Mouse (Mus musculus) naive thymus-derived CD4-positive, alpha-beta T cell, adult 2 months (primary cell): Measurements from ENCODE around the gene 6030445D17Rik.

Experiments
- DNase-seq: peaks from one replicate; pipeline ENCODE4 v3.0.0-alpha.2; 2011; ENCODE audit warnings: low read depth

6030445D17Rik gene

DNA sequence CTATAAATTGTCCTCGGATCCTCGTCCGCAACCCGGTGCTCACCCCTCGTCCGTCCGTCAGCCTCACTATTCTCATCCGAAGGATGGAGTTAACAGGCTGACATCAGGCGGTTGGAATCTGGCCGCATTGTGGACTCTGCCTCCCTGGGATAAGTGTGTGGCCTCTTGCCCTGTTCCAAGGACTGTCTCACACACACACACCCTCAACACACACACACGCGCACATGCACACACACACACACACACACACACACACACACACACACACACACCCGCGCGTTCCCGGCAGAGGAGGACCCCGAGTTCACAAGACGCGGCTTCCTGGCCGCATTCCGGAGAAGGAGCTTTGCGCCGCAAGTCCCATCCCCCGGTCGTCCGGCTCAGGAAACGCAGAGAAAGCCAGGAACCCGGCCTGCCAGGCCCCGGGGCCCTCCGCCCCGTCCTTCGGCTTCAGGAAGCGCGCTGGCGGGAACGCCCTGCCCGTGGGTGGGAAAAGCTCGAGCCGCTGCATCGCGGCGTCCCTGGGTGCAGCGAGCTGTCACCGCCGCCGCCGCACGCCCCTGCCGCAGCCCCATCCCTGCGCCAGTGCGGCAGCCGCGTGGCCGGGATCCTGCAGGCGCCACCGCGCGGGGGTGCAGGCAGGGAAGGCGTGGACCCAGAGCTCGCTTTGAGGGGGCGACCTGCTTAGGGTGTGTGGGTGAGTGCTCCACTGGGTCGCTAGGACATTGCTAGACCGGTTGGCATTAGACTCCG lies at the start of gene 6030445D17Rik:
Gene 6030445D17Rik (plus strand): TSS at position 165 of the 753 bp plus-strand sequence.
- peak; percentile 67 for DNase-seq

DNA sequence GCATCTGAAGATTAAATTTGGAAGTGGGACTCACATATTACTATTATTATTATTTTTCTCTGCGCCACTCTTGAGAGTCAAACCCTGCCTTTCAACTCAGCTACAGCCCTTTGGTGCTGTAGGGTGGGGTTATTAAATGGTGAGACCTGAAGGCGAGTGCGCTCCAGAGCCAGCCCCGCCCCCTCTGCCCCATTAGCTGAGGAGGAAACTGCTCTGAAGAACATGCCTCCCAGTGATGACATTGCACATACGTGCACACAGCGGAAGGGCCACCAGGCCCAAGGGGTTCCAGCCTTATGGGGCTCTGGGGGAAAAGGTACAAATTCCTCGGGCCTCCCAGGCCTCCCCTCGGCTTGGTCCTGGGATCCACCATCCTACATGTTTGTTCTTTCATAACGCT lies 46.6 kb upstream of the 6030445D17Rik start:
- no peak for DNase-seq

DNA sequence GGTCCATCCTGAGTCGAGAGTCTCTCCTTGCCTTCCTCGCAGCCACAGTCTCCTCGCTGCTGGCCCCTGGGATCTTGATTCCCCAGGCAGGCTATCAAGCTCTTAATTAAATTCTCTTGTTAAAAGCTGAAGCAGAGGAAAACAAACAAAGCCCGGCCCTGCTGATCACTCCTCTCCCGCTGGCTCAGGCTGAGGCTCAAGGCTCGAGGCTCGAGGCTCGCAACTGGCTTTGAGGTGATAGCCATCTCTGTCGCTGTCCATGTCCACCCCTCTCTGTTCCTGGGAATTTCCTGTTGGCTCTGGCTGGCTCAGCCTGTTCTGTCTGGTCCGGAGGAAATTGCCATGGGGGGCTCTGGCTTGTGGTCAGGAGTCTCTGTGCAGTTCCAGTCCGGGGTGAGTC lies 43.1 kb upstream of the 6030445D17Rik start:
- DNase-seq = no peak

GRCm38 (mm10) chr4:136419386-136419785 lies 42.7 kb upstream of the 6030445D17Rik start:
- DNase-seq = no peak

DNA sequence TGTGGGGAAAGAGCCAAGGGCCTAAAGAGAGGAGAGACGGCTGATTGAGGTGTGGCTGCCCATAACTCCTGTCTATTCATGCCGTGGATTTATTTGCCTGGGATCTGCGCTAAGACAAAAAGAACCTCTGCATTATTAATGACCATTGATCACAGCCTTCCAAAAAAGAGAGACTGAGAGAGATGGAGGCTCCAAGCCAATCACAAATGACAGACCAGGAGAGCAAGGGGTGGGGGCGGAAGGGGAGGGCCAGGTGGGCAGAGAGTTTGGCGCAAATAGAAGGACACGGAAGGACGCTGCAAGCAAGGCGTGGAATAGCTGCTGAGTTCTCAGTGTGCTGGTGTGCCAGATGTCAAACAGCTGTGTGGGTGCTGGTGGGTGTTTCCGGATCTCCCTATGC lies 38.8 kb upstream of the 6030445D17Rik start, which contains the start of gene Htr1d:
Gene Htr1d (plus strand): TSS at position 301 of the 400 bp plus-strand sequence.
- DNase-seq = no peak

- DNase-seq = peak; percentile 6
These were observed 37.7 kb upstream of the 6030445D17Rik start for GRCm38 (mm10) chr4:136424120-136424999.

DNA sequence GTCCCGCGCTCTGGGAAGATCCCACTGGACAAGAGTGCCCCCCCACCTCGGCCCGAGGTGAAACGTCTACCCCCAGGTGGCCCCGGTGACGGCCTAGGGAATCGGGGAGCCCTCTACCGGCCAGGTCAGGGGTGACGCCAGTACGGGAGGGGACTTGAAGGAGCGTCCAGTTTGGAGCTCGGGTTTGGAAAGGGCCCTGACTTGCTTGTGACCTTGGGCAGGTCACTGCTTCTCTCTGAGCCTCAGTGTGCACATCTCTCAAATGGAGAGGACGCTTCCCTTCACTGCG lies 37.1 kb upstream of the 6030445D17Rik start:
- peak; percentile 16 for DNase-seq

- no peak for DNase-seq
These were observed 31.3 kb upstream of the 6030445D17Rik start for GRCm38 (mm10) chr4:136430609-136431375.

GRCm38 (mm10) chr4:136431376-136431693 lies 30.7 kb upstream of the 6030445D17Rik start:
- DNase-seq = peak; percentile 60

DNA sequence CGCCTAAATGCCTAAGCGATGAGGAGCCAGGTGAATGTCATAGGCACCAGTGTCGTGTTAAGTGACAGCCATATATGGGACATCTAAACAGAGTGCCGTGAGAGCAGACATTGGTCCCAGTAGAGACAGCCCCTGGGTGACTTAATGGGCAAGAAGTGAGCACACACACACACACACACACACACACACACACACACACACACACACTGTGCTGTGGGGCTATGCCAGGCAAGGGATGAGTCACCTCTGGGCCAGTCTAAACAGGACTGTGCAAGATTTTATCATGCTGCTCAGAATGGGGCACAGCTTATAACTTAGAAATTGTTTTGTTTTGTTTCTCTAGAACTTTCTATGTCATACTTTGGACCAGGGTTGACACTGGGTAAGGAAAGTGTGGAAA lies 28.0 kb upstream of the 6030445D17Rik start:
- DNase-seq = no peak

GRCm38 (mm10) chr4:136439106-136439505 lies 22.9 kb upstream of the 6030445D17Rik start:
- no peak for DNase-seq

GRCm38 (mm10) chr4:136441354-136442043 lies 20.6 kb upstream of the 6030445D17Rik start:
- no peak for DNase-seq

GRCm38 (mm10) chr4:136444561-136444960 lies 17.5 kb upstream of the 6030445D17Rik start:
- no peak for DNase-seq

- no peak for DNase-seq
These were observed 12.3 kb upstream of the 6030445D17Rik start for GRCm38 (mm10) chr4:136449795-136450194.

DNA sequence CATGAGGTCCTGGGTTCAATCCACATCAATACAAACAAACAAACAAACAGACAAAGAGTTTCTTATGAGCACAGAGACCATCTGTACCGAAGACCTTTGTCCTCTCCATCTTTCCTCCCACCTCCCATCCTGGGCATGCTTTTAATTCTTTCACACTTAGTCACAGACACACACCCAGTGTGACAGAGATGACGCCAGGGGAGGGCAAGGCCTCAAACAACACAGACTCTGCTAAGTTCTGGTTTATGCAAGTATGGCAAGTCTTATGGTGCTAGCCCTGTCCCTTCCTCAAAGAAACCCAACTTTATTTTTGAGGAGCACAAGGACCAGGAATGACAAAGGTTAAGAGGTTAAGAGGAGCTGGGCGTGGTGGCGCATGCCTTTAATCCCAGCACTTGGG lies 11.8 kb upstream of the 6030445D17Rik start:
- DNase-seq = no peak

GRCm38 (mm10) chr4:136451564-136451963 lies 10.5 kb upstream of the 6030445D17Rik start:
- DNase-seq = no peak

DNA sequence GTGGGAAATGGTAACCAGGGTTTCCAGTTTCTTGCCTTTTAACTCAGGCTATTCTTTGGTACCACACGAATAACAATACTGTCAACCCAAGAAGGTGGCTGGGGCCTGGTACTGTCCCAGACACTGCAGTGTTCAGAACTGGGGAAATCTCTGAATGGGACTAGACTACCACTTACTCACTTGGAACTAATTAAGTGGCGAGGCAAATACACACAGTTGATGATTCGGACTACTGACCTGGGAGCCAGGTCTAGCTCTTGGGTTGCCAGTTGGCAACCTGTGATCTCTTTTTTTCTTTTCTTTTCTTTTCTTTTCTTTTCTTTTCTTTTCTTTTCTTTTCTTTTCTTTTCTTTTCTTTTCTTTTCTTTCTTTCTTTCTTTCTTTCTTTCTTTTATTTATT lies 9.8 kb upstream of the 6030445D17Rik start:
- no peak for DNase-seq

DNA sequence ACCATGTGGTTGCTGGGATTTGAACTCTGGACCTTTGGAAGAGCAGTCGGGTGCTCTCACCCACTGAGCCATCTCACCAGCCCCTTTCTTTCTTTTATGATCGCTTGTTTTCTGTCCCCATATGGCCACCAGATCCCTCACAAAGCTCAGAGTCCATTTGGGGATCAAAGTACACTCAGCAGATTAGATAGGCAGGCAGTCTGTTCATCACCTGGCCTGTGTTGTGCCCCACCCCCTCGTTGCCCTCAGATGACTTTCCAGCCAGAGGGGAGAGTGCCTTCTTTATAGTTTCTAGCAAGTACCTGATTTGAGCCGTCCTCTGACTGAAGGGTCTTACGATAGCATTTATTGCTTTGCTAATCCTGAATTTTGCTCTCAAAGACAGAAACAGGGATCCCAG lies 9.3 kb upstream of the 6030445D17Rik start:
- DNase-seq = no peak

GRCm38 (mm10) chr4:136454850-136455260 lies 7.2 kb upstream of the 6030445D17Rik start:
- DNase-seq = peak; percentile 79

DNA sequence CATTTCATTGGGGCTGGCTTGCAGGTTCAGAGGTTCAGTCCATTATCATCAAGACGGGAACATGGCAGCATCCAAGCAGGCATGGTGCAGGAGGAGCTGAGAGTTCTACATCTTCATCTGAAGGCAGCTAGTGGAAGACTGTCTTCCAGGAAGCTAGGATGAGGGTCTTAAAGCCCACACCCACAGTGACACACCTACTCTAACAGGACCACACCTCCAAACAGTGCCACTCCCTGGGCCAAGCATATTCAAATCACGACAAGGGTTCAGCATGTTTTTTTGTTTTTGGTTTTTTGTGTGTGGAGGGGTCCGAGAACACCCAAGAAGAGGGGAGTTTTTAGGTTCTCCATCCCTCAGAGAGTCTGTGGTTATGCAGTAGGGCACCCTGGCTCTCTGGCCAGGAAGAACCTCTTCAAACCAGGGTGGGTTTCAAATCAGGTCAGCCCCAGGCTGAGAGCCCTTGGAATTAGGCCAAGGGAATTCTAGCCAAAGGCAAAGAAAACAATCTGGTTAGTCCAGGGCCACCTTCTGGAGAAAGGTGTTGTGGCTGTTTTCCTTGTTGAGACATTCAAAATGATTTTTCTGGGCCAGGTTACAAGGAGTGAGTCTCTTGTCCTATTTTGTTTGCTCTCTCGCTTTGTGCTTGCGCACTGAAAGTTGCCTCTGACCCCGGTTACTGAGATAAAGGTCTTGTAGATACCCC lies 5.4 kb upstream of the 6030445D17Rik start:
- no peak for DNase-seq

DNA sequence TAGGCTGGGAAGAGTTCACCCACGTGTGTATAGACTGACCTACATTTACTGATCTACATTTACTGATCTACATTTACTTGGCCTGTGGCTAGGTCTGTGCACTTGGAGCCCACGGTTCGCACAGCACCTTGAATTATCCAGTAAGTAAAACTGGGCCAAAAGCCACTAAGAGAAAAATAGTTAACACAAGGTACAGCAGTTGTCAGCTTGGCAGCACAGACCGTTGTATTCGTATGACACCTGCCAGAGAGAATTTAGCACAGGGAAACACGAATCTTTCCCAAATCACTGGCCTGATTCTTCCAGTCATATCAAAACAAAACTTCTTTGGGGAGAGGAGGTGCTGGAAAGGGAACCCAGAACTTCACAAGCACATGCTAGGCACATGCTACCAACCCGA lies 3.8 kb upstream of the 6030445D17Rik start:
- no peak for DNase-seq
